Mouse (Mus musculus) lung, postnatal 0 days (tissue): ENCODE measurements at regions not wholly inside any gene's neighbourhood (a gene's known extent, or its start where the extent isn't known, plus 50 kb on each side); places are given as distances from the start of the nearest gene placed in this dataset.

Source experiments
- ATAC-seq: fragments of 200-750 bp; cut with Nextera tagmentation; 2 replicates; pipeline ENCODE4 v1.8.0; 2017; ENCODE audit warnings: moderate library complexity
- DNase-seq: peaks from one replicate; pipeline ENCODE4 v3.0.0-alpha.2; 2016; ENCODE audit warnings: low spot score
- H3K27ac ChIP-seq: fragments of 300-500 bp; sonication (generic); 2 replicates; pipeline ENCODE4 v1.5.1; 2014; ENCODE audit warnings: antibody characterized with exemption, mild to moderate bottlenecking, low read length, mixed read lengths
- H3K27me3 ChIP-seq: fragments of 300-500 bp; sonication (generic); replicated peaks from 2 replicates; pipeline ENCODE4 v1.6.1; 2014; ENCODE audit warnings: low read length, mixed read lengths; ENCODE audit not compliant: insufficient read depth
- H3K36me3 ChIP-seq: fragments of 300-500 bp; sonication (generic); 2 replicates; pipeline ENCODE4 v1.6.1; 2014; ENCODE audit warnings: low read length, mixed read lengths; ENCODE audit not compliant: insufficient read depth
- H3K4me1 ChIP-seq: fragments of 300-500 bp; sonication (generic); 2 replicates; pipeline ENCODE4 v1.6.1; 2014; ENCODE audit warnings: antibody characterized with exemption, low read depth, low read length, mixed read lengths; ENCODE audit not compliant: insufficient read depth
- H3K4me2 ChIP-seq: fragments of 300-500 bp; sonication (generic); replicated peaks from 2 replicates; pipeline ENCODE4 v1.6.1; 2014; ENCODE audit warnings: low read depth, mild to moderate bottlenecking, low read length, moderate library complexity, mixed read lengths
- H3K4me3 ChIP-seq: fragments of 300-500 bp; sonication (generic); 2 replicates; pipeline ENCODE4 v1.5.1; 2014; ENCODE audit warnings: low read depth, low read length
- H3K9ac ChIP-seq: fragments of 300-500 bp; sonication (generic); replicated peaks from 2 replicates; pipeline ENCODE4 v1.6.1; 2014; ENCODE audit warnings: low read depth, mild to moderate bottlenecking
- H3K9me3 ChIP-seq: fragments of 300-500 bp; sonication (generic); 2 replicates; pipeline ENCODE4 v1.6.1; 2016; ENCODE audit warnings: low read length, mixed read lengths
- CTCF ChIP-seq: IDR thresholded peaks from 2 replicates; pipeline ENCODE4 v1.5.1; 2016; ENCODE audit warnings: antibody characterized with exemption, mild to moderate bottlenecking
- EP300 ChIP-seq: IDR thresholded peaks from 2 replicates; pipeline ENCODE4 v1.6.1; 2016; ENCODE audit warnings: antibody characterized with exemption, mild to moderate bottlenecking, control low read depth
- WGBS: fragments of 180-500 bp; shearing (Covaris S2); extraction: QIAGEN DNeasy Blood & Tissue Kit; methylation state at CpG from one replicate; pipeline ENCODE4 v1.1.7; 2014; 5-methylcytosine and 5-hydroxymethylcytosine counted together

DNA sequence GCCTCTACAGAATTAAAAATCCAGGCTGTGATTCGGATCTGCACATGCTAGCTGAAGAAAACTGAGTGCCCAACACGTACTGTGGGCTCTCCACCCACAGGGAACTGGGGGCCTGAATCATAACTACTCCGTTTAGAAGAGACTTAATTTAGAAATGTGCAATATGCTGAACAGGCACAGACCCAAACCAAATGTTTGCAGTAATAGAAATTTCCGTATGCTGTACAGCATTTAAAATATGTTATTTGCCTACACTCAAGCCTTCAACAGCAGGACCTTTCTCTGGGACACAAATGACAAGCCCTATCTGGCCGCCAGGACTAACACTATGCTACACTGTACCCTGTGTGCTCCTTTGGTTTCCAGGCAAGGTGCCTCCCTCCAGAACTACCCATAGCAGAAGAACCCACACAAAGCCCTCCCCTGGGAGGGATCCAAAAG lies 483.1 kb upstream of the Sox9 start:
- ATAC-seq: no peak
- no peaks in the 10 kb centered on the region for H3K9me3 ChIP-seq
- H3K36me3 ChIP-seq: no peaks in the 10 kb centered on the region
- no peaks in the 10 kb centered on the region for H3K4me1 ChIP-seq
- no peak overlapping the region for H3K4me2 ChIP-seq
- TF ChIP-seq EP300: no peak
- no peak for TF ChIP-seq CTCF
- H3K4me3 ChIP-seq: no peak overlapping the region
- no peaks in the 10 kb centered on the region for H3K27me3 ChIP-seq
- no peak overlapping the region for H3K9ac ChIP-seq
- WGBS: 48% methylated on average over 5 of the region's 5 CpGs
- DNase-seq: no peak
- H3K27ac ChIP-seq: no peak overlapping the region

- no peaks in the 10 kb centered on the region for H3K36me3 ChIP-seq
- no peak overlapping the region for H3K4me2 ChIP-seq
- no peaks in the 10 kb centered on the region for H3K9me3 ChIP-seq
- no peak for ATAC-seq
- no peaks in the 10 kb centered on the region for H3K27me3 ChIP-seq
- no peak overlapping the region for H3K27ac ChIP-seq
- no peaks in the 10 kb centered on the region; the same call in 1 of the 2 replicates for H3K4me1 ChIP-seq
- no peak for DNase-seq
- no peak overlapping the region for H3K9ac ChIP-seq
- no peak overlapping the region for H3K4me3 ChIP-seq
- WGBS: 62% methylated on average over 2 of the region's 2 CpGs
- no peak for TF ChIP-seq EP300
- TF ChIP-seq CTCF: no peak
Measured at GRCm38 (mm10) chr11:112303091-112303490, 478.9 kb upstream of the Sox9 start.

DNA sequence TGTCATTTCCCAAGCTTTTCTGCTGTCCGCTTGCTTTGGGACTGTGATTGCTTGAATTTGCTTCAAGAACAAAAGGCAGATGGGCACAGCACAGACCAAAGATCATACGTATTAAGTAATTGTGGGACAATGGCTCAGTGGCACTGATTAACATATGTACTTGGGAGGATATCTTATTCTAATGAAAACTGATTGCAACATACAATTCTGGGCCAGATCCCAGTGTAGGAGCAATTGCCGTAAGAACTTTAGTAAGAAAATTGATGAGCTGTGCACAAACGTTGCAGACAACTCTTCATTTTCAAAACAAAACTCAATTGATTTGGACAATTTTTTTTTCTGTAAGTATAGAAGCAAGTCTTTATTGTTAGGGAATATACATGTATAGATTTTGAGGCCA lies 456.2 kb upstream of the Sox9 start:
- Histone ChIP-seq H3K9ac (no peak overlapping the region), H3K9me3 (no peaks in the 10 kb centered on the region), H3K4me3 (no peak overlapping the region), H3K27ac (no peak overlapping the region), H3K36me3 (no peaks in the 10 kb centered on the region), H3K27me3 (no peaks in the 10 kb centered on the region), H3K4me1 (no peaks in the 10 kb centered on the region), H3K4me2 (no peak overlapping the region)
- peak; percentile 43 for DNase-seq
- ATAC-seq: no peak
- no peak for TF ChIP-seq EP300
- no peak for TF ChIP-seq CTCF
- WGBS: 75% methylated on average over 4 of the region's 4 CpGs

DNA sequence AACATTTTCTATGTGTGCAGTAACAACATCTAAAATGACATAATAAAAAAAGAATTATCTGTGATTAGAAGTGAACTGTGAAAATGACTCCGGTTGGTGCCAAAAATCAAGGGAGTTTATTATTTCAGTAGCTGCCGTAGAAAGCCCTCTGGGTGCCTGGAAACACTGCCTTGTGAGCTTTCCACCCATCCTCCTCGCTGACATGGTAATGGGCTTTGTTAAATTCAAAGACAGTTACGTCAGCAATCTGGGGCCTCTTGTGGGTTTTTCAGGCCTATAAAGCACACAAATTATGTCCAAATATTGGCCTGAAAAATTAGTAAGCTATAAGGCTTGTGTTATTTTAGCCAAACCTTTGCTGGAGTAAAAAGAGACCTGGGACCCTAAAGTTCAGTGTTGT lies 454.4 kb upstream of the Sox9 start:
- H3K27me3 ChIP-seq: no peaks in the 10 kb centered on the region
- no peaks in the 10 kb centered on the region for H3K4me1 ChIP-seq
- WGBS: 77% methylated on average over 4 of the region's 4 CpGs
- no peak overlapping the region for H3K4me3 ChIP-seq
- no peak for ATAC-seq
- H3K9ac ChIP-seq: no peak overlapping the region
- no peak overlapping the region for H3K4me2 ChIP-seq
- H3K36me3 ChIP-seq: no peaks in the 10 kb centered on the region
- TF ChIP-seq CTCF: no peak
- no peak for TF ChIP-seq EP300
- no peak overlapping the region for H3K27ac ChIP-seq
- no peak for DNase-seq
- no peaks in the 10 kb centered on the region for H3K9me3 ChIP-seq

DNA sequence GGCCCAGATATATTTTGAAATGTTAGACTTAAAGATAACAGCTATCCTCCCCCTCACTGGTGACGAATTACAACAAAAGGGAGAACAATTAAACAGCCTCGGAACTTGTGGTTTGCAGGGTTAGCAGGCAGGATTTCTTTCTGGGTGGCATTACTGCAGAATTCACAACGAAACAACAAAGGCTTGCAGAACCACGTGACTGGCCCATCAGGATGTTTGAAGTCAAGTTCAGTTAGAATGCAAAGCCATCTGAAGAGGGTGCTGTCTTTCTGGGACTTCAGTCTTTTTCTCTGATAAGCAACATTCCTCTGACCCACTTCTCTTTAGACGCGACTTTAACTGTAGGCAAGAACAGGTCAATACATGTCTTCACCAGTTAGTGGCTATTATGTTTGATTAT lies 436.9 kb upstream of the Sox9 start:
- DNase-seq: no peak
- 36% methylated on average over 6 of the region's 6 CpGs for WGBS
- no peaks in the 10 kb centered on the region for H3K27me3 ChIP-seq
- H3K4me1 ChIP-seq: no peaks in the 10 kb centered on the region
- no peak overlapping the region for H3K4me3 ChIP-seq
- no peak overlapping the region for H3K27ac ChIP-seq
- H3K9me3 ChIP-seq: no peaks in the 10 kb centered on the region
- H3K4me2 ChIP-seq: no peak overlapping the region
- H3K36me3 ChIP-seq: no peaks in the 10 kb centered on the region
- no peak overlapping the region for H3K9ac ChIP-seq
- no peak for ATAC-seq
- TF ChIP-seq EP300: no peak
- TF ChIP-seq CTCF: no peak

GRCm38 (mm10) chr11:112345586-112345985 lies 436.4 kb upstream of the Sox9 start:
- H3K27ac ChIP-seq: no peak overlapping the region
- H3K27me3 ChIP-seq: no peaks in the 10 kb centered on the region
- H3K4me3 ChIP-seq: no peak overlapping the region
- no peaks in the 10 kb centered on the region for H3K9me3 ChIP-seq
- H3K36me3 ChIP-seq: no peaks in the 10 kb centered on the region
- WGBS: 33% methylated on average over 3 of the region's 3 CpGs
- no peaks in the 10 kb centered on the region for H3K4me1 ChIP-seq
- no peak for ATAC-seq
- H3K9ac ChIP-seq: no peak overlapping the region
- DNase-seq: no peak
- TF ChIP-seq CTCF (no peak), EP300 (no peak)
- H3K4me2 ChIP-seq: no peak overlapping the region

DNA sequence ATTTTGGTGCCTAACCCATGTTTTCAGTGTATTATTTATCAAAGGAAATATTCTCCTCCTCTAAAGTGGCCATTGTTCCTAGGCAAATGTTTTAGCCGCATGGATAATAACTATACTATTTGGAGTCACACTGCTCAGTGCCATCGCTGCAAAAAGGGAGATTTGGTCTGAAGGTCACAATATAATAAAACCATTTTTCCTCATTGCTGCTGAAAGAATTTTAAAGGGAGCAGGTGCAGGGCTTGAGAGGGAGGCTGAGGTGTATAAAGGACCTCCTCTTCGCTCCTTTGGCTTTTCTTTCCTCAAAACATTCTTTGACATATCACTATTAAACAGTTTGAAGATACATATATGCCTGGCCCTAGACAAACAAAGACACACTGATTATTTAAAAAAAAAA lies 435.9 kb upstream of the Sox9 start:
- Histone ChIP-seq H3K9me3 (no peaks in the 10 kb centered on the region), H3K27me3 (no peaks in the 10 kb centered on the region), H3K4me3 (no peak overlapping the region), H3K4me2 (no peak overlapping the region), H3K36me3 (no peaks in the 10 kb centered on the region), H3K4me1 (no peaks in the 10 kb centered on the region), H3K27ac (no peak overlapping the region), H3K9ac (no peak overlapping the region)
- ATAC-seq (no peak), DNase-seq (no peak)
- 78% methylated on average over 3 of the region's 3 CpGs for WGBS
- no peak for TF ChIP-seq EP300
- TF ChIP-seq CTCF: no peak
